Comparison of ENCODE assay signal across 8 mouse cellular contexts in the genomic region with DNA sequence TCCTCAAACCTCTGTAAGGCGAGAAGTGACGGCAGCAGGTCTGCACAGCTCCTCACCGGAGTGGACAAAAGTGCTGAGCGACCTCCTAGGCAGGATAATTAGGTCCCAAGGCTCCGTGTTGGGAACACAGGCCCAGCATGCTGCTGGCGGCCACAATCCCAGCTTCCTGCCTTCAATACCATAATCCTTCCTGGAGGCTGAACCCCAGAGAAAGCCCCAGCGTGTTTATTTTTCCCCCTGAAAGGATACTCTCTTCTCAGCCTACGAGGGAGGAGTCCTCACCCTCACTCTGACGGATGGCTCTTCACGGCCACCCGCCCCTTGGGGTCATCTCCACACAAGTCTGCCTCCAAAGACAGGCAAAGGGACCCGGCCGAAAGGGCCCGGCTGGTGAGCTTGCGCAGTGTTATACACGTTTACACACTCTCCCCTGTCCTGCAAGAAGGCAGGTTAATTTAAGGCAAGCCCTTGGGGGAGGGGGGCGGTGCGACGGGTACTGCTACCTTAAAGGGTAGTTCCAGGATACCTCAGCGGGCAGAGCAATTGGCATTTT.
DNase-seq lines count a peak whose midpoint lies in the region; ATAC-seq and TF ChIP-seq lines count a peak whose summit lies in the region.

No protein-coding gene starts in this region.

- peak overlapping the region; percentile 75 for H3K4me3 ChIP-seq in forebrain, embryonic 16.5 days (replicated peaks; ENCODE audit: low read length)
- H3K4me3 ChIP-seq in liver, embryonic 12.5 days = peak overlapping the region; percentile 56
- peak overlapping the region; percentile 66 for H3K4me3 ChIP-seq in olfactory bulb, adult 2 months (ENCODE audit: insufficient read depth, low read depth, low read length)

- no peaks in the 10 kb centered on the region for H3K36me3 ChIP-seq in forebrain, embryonic 16.5 days (ENCODE audit: control insufficient read depth, insufficient read depth)
- H3K36me3 ChIP-seq in liver, embryonic 12.5 days = no peaks in the 10 kb centered on the region

- peak overlapping the region; percentile 87 for H3K27ac ChIP-seq in forebrain, embryonic 16.5 days (ENCODE audit: low read length)
- H3K27ac ChIP-seq in liver, embryonic 12.5 days = no peak overlapping the region
- peak overlapping the region; percentile 91 for H3K27ac ChIP-seq in olfactory bulb, adult 2 months (ENCODE audit: insufficient read depth, low read depth, low read length)

- peaks cover 58% of the 10 kb centered on the region for H3K4me1 ChIP-seq in forebrain, embryonic 16.5 days (replicated peaks; ENCODE audit: control insufficient read depth, insufficient read depth, low read length)
- H3K4me1 ChIP-seq in liver, embryonic 12.5 days = peaks cover 5% of the 10 kb centered on the region; the same call in 1 of the 2 replicates
- peaks cover 21% of the 10 kb centered on the region for H3K4me1 ChIP-seq in olfactory bulb, adult 2 months (ENCODE audit: control insufficient read depth, insufficient read depth, low read length)

- TF ChIP-seq CTCF in olfactory bulb, adult 2 months (IDR thresholded peaks at IDR 0.05; ENCODE audit: insufficient read depth, low read depth, low read length) = no peak

- 0 out of 2 replicates have a peak, but pooled peaks cover 2% of the 10 kb centered on the region for H3K9me3 ChIP-seq in forebrain, embryonic 16.5 days (ENCODE audit: control insufficient read depth, low read length)
- H3K9me3 ChIP-seq in liver, embryonic 12.5 days (replicated peaks) = no peaks in the 10 kb centered on the region

- peak overlapping the region; percentile 87 for H3K4me2 ChIP-seq in forebrain, embryonic 16.5 days (ENCODE audit: low read length)
- peak overlapping the region; percentile 56 for H3K4me2 ChIP-seq in liver, embryonic 12.5 days

- DNase-seq in right cerebral cortex, postnatal 4 days = peak; percentile 11
- DNase-seq in right cerebral cortex, adult 2 months (ENCODE audit: low spot score in 2 of 2) = no peak
- no peak for DNase-seq in left cerebral cortex, postnatal 25 days (ENCODE audit: low spot score in 2 of 2)
- DNase-seq in left cerebral cortex, adult 18-20 months (ENCODE audit: low spot score in 2 of 2) = no peak
- DNase-seq in ovary, postnatal 14 days (ENCODE audit: low spot score) = no peak

- no peak for ATAC-seq in forebrain, embryonic 16.5 days
- ATAC-seq in liver, embryonic 12.5 days = no peak

- intact Hi-C loops in left cerebral cortex, postnatal 25 days (cut with DNase I) = loop anchor here (5.0 to 10.0 kb wide), 2 partner anchors 47 to 89 kb away; no protein-coding TSS in a partner anchor

- TF ChIP-seq POLR2A in olfactory bulb, adult 2 months (IDR thresholded peaks at IDR 0.05; ENCODE audit: insufficient read depth, low read depth, low read length) = no peak

- H3K9ac ChIP-seq in forebrain, embryonic 16.5 days (replicated peaks; ENCODE audit: low read depth, low read length) = peak overlapping the region; percentile 84
- peak overlapping the region; percentile 35; the same call in 1 of the 2 replicates for H3K9ac ChIP-seq in liver, embryonic 12.5 days

- WGBS in forebrain, embryonic 16.5 days = 1% methylated on average over 20 of the region's 20 CpGs
- 5% methylated on average over 20 of the region's 20 CpGs for WGBS in liver, embryonic 12.5 days (ENCODE audit: insufficient replicate concordance)
- 14% methylated on average over 20 of the region's 20 CpGs for WGBS in olfactory bulb, adult 2 months

- no peaks in the 10 kb centered on the region for H3K27me3 ChIP-seq in forebrain, embryonic 16.5 days (replicated peaks; ENCODE audit: control insufficient read depth, insufficient read depth, low read length)
- peaks cover 89% of the 10 kb centered on the region for H3K27me3 ChIP-seq in liver, embryonic 12.5 days (replicated peaks)
